Mouse (Mus musculus) heart, embryonic 15.5 days (tissue): ENCODE data around the gene Krt77. TPM values are rescaled to one million over a fixed set of nuclear protein-coding genes. Genes with fewer than 3 reads are reported as not detected.

Source experiments
- ATAC-seq: fragments of 200-750 bp; cut with Nextera tagmentation; replicated peaks from 2 replicates; pipeline ENCODE4 v1.8.0; 2017; ENCODE audit warnings: low read depth, moderate TSS enrichment; ENCODE audit not compliant: insufficient number of reproducible peaks, insufficient read depth, low FRiP score
- H3K27ac ChIP-seq: fragments of 300-500 bp; sonication (generic); 2 replicates; pipeline ENCODE4 v1.5.1; 2015; ENCODE audit warnings: mild to moderate bottlenecking, inconsistent platforms
- H3K27me3 ChIP-seq: fragments of 300-500 bp; sonication (generic); 2 replicates; pipeline ENCODE4 v1.6.1; 2015; ENCODE audit warnings: inconsistent platforms
- H3K36me3 ChIP-seq: fragments of 300-500 bp; sonication (generic); 2 replicates; pipeline ENCODE4 v1.6.1; 2015; ENCODE audit warnings: mild to moderate bottlenecking, inconsistent platforms
- H3K4me1 ChIP-seq: fragments of 300-500 bp; sonication (generic); replicated peaks from 2 replicates; pipeline ENCODE4 v1.6.1; 2015; ENCODE audit warnings: inconsistent platforms
- H3K4me2 ChIP-seq: fragments of 300-500 bp; sonication (generic); 2 replicates; pipeline ENCODE4 v1.6.1; 2015; ENCODE audit warnings: inconsistent platforms, mild to moderate bottlenecking, moderate library complexity
- H3K4me3 ChIP-seq: fragments of 300-500 bp; sonication (generic); 2 replicates; pipeline ENCODE4 v1.5.1; 2015; ENCODE audit warnings: mild to moderate bottlenecking, inconsistent platforms
- H3K9ac ChIP-seq: fragments of 300-500 bp; sonication (generic); 2 replicates; pipeline ENCODE4 v1.6.1; 2015; ENCODE audit warnings: mild to moderate bottlenecking, inconsistent platforms
- H3K9me3 ChIP-seq: fragments of 300-500 bp; sonication (generic); replicated peaks from 2 replicates; pipeline ENCODE4 v1.6.1; 2016; ENCODE audit warnings: inconsistent platforms
- WGBS: fragments of 180-500 bp; shearing (Covaris S2); methylation state at CpG from one replicate; pipeline ENCODE4 v1.1.7; 2015; ENCODE audit warnings: mixed read lengths; 5-methylcytosine and 5-hydroxymethylcytosine counted together
- polyA plus RNA-seq: library from polyadenylated mRNA; unstranded; fragments of >200 nt; fragmentation: Nextera tagmentation; extraction: Ambion mirVana; gene quantifications from 2 replicates; pipeline ENCODE4 v1.2.1, GENCODE M21; 2015

Krt77 gene
- polyA plus RNA-seq: 0.13 and 0.20 TPM in 2 replicates

DNA sequence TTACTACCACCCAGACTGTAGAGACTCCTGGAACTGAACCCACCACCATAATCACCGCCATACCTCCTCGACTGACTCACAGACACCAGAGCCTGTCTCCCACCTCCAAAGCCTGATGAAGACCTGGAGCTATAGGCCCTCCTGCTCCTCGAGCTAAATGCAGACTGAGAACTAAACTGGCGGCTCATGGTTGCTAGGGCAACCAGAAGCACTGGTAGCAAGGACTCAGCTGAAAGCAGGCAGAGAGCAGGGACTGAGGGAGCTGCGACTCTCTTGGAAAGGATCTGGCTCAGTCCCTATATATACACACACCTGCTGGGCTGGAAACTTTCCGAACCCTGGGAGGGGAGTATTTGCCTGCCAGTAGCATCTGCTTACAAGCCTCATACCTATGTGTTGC lies at the start of gene Krt77:
TSS of gene Krt77 (minus strand) at position 275 of the 400 bp plus-strand sequence.
- no peak for ATAC-seq
- Histone ChIP-seq H3K4me1 (no peaks in the 10 kb centered on the region), H3K4me3 (no peak within 1 kb of the TSS), H3K9ac (no peak within 1 kb of the TSS), H3K36me3 (no peaks in the 10 kb centered on the region), H3K27ac (no peak within 1 kb of the TSS), H3K4me2 (no peak within 1 kb of the TSS), H3K9me3 (no peaks in the 10 kb centered on the region), H3K27me3 (peaks cover 33% of the 10 kb centered on the region)
- 27% methylated on average over 6 of the region's 6 CpGs for WGBS

DNA sequence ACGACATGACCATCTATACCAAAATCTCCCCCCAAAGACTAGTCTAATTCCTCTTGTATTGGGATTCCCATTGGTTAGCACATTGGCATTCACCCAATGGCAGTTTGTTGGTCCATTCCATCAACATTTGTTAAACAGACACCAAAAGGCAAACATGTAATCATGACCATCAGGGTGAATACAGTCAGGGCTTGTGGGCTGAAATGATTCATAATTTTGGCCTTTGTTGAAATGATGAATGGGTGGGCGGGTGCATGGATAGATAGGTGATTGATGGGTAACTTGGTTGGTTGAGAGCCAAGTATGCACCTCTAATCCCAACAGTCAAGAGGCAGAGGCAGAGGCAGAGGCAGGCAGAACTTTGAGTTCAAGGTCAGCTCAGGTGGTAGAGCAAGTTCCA lies 46.6 kb upstream of the Krt77 start:
- no peak for ATAC-seq
- Histone ChIP-seq H3K27ac (no peak overlapping the region), H3K9me3 (no peaks in the 10 kb centered on the region), H3K4me2 (no peak overlapping the region), H3K4me3 (no peak overlapping the region), H3K27me3 (0 out of 2 replicates have a peak, but pooled peaks cover 11% of the 10 kb centered on the region), H3K9ac (no peak overlapping the region), H3K36me3 (no peaks in the 10 kb centered on the region), H3K4me1 (no peaks in the 10 kb centered on the region)
- WGBS: 60% methylated on average over 2 of the region's 2 CpGs

GRCm38 (mm10) chr15:101904849-101905248 lies 35.3 kb upstream of the Krt77 start:
- WGBS: 74% methylated on average over 5 of the region's 5 CpGs

GRCm38 (mm10) chr15:101902171-101903149 lies 33.0 kb upstream of the Krt77 start:
- H3K9me3 ChIP-seq: no peaks in the 10 kb centered on the region
- no peak overlapping the region for H3K27ac ChIP-seq
- no peak overlapping the region for H3K4me2 ChIP-seq
- H3K4me1 ChIP-seq: no peaks in the 10 kb centered on the region
- 45% methylated on average over 12 of the region's 12 CpGs for WGBS
- no peak overlapping the region for H3K4me3 ChIP-seq
- H3K36me3 ChIP-seq: no peaks in the 10 kb centered on the region
- H3K9ac ChIP-seq: no peak overlapping the region
- no peaks in the 10 kb centered on the region for H3K27me3 ChIP-seq
- no peak for ATAC-seq

More at GRCm38 (mm10) chr15:101904849-101905248, 35.3 kb upstream of the Krt77 start:
- H3K4me3 ChIP-seq: no peak overlapping the region
- no peaks in the 10 kb centered on the region for H3K27me3 ChIP-seq
- H3K4me1 ChIP-seq: no peaks in the 10 kb centered on the region
- no peaks in the 10 kb centered on the region for H3K9me3 ChIP-seq
- no peaks in the 10 kb centered on the region for H3K36me3 ChIP-seq
- no peak overlapping the region for H3K4me2 ChIP-seq
- H3K9ac ChIP-seq: no peak overlapping the region
- no peak for ATAC-seq
- H3K27ac ChIP-seq: no peak overlapping the region

- H3K36me3 ChIP-seq: no peaks in the 10 kb centered on the region
- H3K9me3 ChIP-seq: no peaks in the 10 kb centered on the region
- ATAC-seq: no peak
- WGBS: 82% methylated on average over 4 of the region's 4 CpGs
- no peak overlapping the region for H3K9ac ChIP-seq
- peaks cover 6% of the 10 kb centered on the region; the same call in 1 of the 2 replicates for H3K27me3 ChIP-seq
- H3K4me3 ChIP-seq: no peak overlapping the region
- H3K27ac ChIP-seq: no peak overlapping the region
- peaks cover 3% of the 10 kb centered on the region for H3K4me1 ChIP-seq
- no peak overlapping the region for H3K4me2 ChIP-seq
Measured at GRCm38 (mm10) chr15:101895216-101895615, 25.7 kb upstream of the Krt77 start.

DNA sequence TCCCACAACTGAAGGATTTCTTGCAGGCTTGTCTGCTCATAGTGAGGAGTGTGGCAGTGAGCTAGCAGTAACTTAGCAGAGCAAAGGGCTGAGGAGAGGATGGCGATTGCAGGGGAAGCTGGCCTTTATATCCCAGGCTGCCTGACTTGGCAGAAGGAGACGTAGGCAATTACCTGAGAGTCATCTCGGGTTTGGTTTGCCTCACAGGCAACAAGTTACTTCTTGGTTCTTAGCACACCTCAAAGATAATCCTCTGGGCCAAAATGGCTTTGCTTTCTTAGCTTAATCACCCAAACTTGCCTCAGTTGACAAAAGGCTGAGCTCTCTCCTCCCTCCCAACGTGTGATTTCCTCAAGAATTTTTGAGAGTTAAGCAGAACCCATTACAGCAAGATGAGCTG lies 23.3 kb upstream of the Krt77 start, which contains the start of gene Krt76:
TSS of gene Krt76 (minus strand) at position 101 of the 400 bp plus-strand sequence.
- H3K4me3 ChIP-seq: no peak within 1 kb of the TSS
- peaks cover 11% of the 10 kb centered on the region; the same call in 1 of the 2 replicates for H3K27me3 ChIP-seq
- no peak within 1 kb of the TSS for H3K4me2 ChIP-seq
- ATAC-seq: no peak
- no peak within 1 kb of the TSS for H3K9ac ChIP-seq
- no peaks in the 10 kb centered on the region for H3K9me3 ChIP-seq
- H3K27ac ChIP-seq: no peak within 1 kb of the TSS
- H3K36me3 ChIP-seq: no peaks in the 10 kb centered on the region
- WGBS: 47% methylated on average over 4 of the region's 4 CpGs
- H3K4me1 ChIP-seq: peaks cover 5% of the 10 kb centered on the region

- Histone ChIP-seq H3K4me2 (no peak overlapping the region), H3K27ac (no peak overlapping the region), H3K9ac (no peak overlapping the region), H3K4me3 (no peak overlapping the region), H3K27me3 (peaks cover 36% of the 10 kb centered on the region), H3K9me3 (no peaks in the 10 kb centered on the region), H3K4me1 (no peaks in the 10 kb centered on the region), H3K36me3 (no peaks in the 10 kb centered on the region)
- WGBS: 26% methylated on average over 11 of the region's 11 CpGs
- ATAC-seq: no peak
Measured at GRCm38 (mm10) chr15:101879776-101880175, 10.3 kb upstream of the Krt77 start.

DNA sequence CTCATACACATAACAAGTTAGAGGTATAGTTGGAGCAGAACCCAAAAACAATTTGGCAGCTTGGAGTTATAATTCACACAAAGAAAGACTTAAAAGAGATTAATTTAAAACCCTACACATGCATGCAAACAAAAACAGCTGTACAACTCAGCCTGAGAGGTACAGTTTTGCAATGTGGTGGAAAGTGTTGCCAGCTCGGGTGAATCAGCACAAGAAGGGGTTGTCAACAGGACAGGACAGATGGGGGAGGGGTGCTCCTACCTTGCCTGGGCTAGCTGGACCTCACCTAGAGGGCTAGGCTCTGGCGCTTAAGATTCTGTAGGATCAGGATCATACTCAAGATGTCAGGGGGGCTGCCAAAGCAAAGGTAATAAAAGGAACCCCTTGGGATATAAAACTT lies 8.5 kb upstream of the Krt77 start:
- Histone ChIP-seq H3K4me3 (no peak overlapping the region), H3K9me3 (no peaks in the 10 kb centered on the region), H3K4me2 (no peak overlapping the region), H3K9ac (no peak overlapping the region), H3K4me1 (no peaks in the 10 kb centered on the region), H3K36me3 (no peaks in the 10 kb centered on the region), H3K27me3 (peaks cover 30% of the 10 kb centered on the region), H3K27ac (no peak overlapping the region)
- 50% methylated on average over 2 of the region's 2 CpGs for WGBS
- no peak for ATAC-seq

DNA sequence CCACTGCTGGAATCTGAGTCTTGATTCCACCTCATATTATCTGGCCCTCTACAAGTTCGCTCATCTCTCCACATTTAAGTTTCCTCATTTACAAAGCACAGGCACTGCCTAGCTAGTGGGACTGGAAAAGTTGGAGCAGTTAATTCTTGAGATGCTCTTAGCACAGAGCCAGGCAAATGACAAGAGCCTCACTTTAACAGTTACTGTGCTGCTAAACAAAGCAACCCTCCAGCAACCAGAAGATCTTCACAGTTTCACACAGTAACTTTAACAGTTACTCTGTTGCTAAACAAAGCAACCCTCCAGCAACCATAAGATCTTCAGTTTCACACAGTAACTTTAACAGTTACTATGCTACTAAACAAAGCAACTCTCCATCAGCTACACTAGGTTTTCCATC lies 4.9 kb upstream of the Krt77 start:
- no peaks in the 10 kb centered on the region for H3K36me3 ChIP-seq
- H3K4me1 ChIP-seq: no peaks in the 10 kb centered on the region
- no peak overlapping the region for H3K27ac ChIP-seq
- no peak overlapping the region for H3K4me2 ChIP-seq
- ATAC-seq: no peak
- no peak overlapping the region for H3K4me3 ChIP-seq
- WGBS: 59% methylated on average over 1 of the region's 1 CpGs
- H3K9me3 ChIP-seq: no peaks in the 10 kb centered on the region
- H3K27me3 ChIP-seq: peaks cover 25% of the 10 kb centered on the region
- no peak overlapping the region for H3K9ac ChIP-seq

- Histone ChIP-seq H3K4me2 (no peak overlapping the region), H3K9ac (no peak overlapping the region), H3K36me3 (no peaks in the 10 kb centered on the region), H3K27ac (no peak overlapping the region), H3K4me3 (no peak overlapping the region), H3K4me1 (no peaks in the 10 kb centered on the region), H3K9me3 (no peaks in the 10 kb centered on the region), H3K27me3 (peaks cover 29% of the 10 kb centered on the region)
- ATAC-seq: no peak
- 64% methylated on average over 4 of the region's 4 CpGs for WGBS
Measured at GRCm38 (mm10) chr15:101873231-101873630, 3.7 kb upstream of the Krt77 start.

GRCm38 (mm10) chr15:101866754-101867153 lies 2.8 kb downstream of the Krt77 start:
- H3K4me3 ChIP-seq: no peak overlapping the region
- no peak for ATAC-seq
- H3K9me3 ChIP-seq: no peaks in the 10 kb centered on the region
- no peak overlapping the region for H3K4me2 ChIP-seq
- no peaks in the 10 kb centered on the region for H3K36me3 ChIP-seq
- H3K4me1 ChIP-seq: no peaks in the 10 kb centered on the region
- peaks cover 47% of the 10 kb centered on the region for H3K27me3 ChIP-seq
- 57% methylated on average over 7 of the region's 7 CpGs for WGBS
- no peak overlapping the region for H3K27ac ChIP-seq
- no peak overlapping the region for H3K9ac ChIP-seq
